Mouse (Mus musculus): ENCODE data around the gene Fgf11.

Fgf11 gene

DNA sequence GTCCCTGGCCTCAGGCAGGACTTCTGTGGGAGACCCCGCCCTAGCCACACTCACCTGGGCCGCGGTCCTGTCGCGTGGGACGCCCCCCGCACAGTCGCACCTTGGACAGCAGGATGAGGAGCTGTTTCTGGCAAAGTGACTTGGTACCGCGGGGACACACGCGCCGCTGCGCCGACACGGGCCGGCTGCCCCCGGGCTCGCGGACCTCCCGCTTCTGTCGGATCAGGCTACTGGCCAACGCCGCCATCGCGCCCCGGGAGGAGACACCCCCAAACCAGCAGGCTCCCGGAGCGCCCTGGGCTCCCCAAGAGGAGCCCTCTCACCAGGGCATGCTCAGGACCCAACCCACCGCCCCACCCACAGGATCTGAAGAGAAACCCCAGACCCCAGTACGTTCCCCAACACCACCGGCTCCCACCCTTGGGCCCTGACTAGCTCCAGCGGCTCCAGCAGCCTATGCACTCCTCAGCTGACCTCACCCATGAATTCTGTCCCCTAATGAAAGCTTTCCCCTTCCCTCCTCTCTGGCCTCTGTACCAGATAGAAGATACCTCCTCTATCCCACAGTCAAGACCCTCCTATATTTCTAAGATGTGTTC lies at the start of gene Fgf11:
Gene Fgf11 (minus strand): TSS at position 479 of the 599 bp plus-strand sequence.
- DNase-seq = no peak

GRCm38 (mm10) chr11:69850754-69851153 lies 49.1 kb upstream of the Fgf11 start:
- DNase-seq = no peak

- DNase-seq = no peak
These were observed 48.2 kb upstream of the Fgf11 start for GRCm38 (mm10) chr11:69849884-69850283.

DNA sequence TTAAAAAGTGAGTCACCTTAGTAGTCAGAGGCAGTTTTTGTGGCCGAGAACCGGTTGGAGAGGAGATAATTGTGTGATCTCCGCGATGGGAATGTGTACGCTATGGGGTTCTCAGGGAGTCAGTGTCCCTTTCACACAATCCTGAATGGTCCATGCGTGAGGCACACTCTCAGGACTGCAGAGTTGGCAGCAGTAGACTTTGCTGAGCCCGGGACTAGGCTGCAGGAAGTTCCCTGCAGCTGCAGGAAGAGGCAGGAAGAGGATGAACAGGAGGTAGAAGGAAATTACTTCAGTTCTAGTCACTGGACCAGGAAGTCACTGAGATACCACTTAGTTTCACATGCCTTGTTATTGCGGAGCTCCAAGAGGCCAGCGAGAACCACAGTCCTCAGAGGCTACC lies 47.5 kb upstream of the Fgf11 start:
- DNase-seq = no peak

DNA sequence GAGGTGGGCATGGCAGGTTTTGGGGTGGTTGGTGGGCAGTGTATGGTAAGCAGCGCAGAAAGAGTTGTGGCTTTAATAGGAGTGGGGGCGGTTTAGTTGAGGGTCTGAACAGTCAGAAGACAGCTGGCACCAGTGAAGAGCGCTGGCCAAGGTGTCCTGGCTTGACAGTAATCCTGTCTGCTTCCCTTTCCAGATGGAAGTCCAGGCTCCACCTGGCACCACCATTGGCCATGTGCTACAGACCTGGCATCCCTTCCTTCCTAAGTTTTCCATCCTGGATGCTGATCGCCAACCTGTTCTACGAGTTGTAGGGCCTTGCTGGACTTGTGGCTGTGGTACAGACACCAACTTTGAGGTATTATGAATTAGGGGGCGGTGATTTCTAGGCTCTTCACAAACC lies 46.4 kb upstream of the Fgf11 start:
- DNase-seq = peak; percentile 75 to 83

- DNase-seq = no peak
These were observed 45.4 kb upstream of the Fgf11 start for GRCm38 (mm10) chr11:69846738-69847688.

GRCm38 (mm10) chr11:69846198-69846680 lies 44.6 kb upstream of the Fgf11 start, which contains the start of gene Plscr3:
Gene Plscr3 (plus strand): TSS chr11:69846376.
- DNase-seq = peak; percentile 92 to 95

- no peak for DNase-seq
These were observed 37.1 kb upstream of the Fgf11 start for GRCm38 (mm10) chr11:69838714-69839104.

DNA sequence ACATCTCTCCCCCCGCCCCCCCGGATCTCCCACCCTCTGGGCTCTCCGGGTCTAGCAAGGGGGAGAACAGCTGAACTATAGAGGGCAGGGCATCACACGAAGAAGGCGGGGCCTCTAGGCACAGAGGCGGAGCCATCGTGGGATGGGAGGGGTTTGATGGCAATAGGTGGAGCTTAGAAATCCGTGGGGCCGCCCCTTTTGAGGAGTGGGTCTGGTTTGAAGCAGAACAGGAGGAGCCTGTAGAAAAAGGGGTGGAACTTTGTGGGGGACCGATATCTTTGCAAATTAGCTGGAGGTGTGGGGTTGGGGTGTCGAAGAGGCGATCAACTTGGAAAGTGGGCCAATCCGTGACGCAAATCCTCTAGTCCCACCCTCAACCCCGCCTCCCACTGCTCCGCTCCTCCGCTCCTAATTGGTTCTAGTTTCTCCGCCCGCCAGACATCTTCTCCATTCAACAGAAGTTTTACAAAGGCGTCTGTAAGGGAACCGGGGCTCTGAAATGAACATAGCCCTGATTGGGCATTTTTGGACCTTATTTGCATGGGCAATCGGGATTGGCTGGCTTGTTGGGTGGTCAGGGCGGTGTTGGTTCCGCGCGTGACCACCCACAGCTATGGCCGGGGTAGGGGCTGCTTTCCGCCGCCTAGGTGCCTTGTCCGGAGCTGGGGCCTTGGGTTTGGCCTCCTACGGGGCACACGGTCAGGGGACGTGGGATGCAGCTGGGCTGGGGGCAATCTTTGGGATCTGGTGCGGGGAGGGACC lies 36.5 kb upstream of the Fgf11 start, which contains the start of gene Tmem256:
Gene Tmem256 (plus strand): TSS at position 563 of the 762 bp plus-strand sequence.
- DNase-seq = peak; percentile 95 to 96

- DNase-seq = peak in 1 of 2 experiments; percentile 93
These were observed 35.9 kb upstream of the Fgf11 start, which contains the start of gene Nlgn2 for GRCm38 (mm10) chr11:69837604-69837951. Gene Nlgn2 (minus strand): TSS chr11:69837784.

DNA sequence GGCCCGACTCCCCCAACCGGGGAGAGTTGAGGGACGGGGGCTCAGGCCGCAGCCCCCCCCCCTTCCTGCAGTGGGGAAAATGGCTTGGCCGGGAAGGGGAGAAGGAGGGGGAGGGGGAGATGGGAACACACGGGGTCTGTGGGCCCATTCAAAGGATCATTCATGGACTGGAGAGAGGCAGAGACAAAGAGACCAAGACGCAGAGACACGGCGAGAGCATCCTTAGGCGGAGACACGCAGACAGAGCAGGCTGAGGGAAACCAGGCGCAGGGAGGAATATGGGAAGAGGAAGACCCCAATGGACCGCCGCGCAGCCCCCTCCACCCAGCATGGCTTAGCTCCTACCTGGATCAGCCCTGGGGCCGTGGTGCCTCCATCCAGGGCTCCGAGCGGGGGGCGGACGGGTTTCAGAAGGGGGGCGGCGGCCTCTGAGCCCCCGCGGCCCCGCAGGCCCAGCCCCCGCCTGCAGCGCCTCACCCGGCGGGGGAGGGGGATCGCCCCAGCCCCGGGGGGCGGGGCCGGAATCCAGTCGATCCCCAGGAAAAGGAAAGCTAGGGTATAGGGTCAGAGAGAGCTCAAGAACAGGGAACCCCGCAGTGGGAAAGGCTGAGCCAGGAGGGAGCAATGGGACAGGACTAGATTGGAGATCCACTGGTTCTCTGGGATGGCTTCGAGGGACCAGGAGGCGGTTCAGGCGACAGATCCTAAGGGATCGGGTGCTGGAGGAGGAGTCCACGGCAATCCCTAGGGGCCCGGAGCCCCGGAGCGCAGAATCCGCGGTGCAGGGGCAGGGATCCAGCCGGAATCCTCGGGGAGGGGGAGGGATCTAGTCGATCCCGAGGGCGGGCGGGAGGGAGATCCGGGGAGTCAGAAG lies 35.3 kb upstream of the Fgf11 start:
- DNase-seq = peak in 1 of 2 experiments; percentile 71

DNA sequence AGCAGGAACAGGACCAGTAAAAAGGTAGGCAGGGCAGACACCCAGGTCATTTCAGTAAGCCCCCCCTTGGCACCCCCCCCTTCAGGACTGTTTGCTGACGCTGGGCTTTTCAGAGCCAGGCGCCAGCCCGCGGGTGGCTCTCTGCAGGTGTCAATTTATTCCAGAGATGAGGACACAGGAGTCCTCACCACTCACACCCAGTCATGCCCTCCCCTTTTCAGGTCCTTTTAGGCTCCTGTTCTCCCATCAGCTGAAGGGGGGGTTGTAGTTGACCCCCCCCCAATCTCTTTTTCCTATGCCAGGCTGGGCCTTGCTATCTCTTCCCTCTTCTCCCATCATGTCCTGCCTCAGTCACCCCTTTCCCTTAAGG lies 34.3 kb upstream of the Fgf11 start:
- peak in 1 of 2 experiments; percentile 51 for DNase-seq

- no peak for DNase-seq
These were observed 33.8 kb upstream of the Fgf11 start for GRCm38 (mm10) chr11:69835326-69835965.

- DNase-seq = peak; percentile 50 to 60
These were observed 32.4 kb upstream of the Fgf11 start for GRCm38 (mm10) chr11:69834001-69834549.

- no peak for DNase-seq
These were observed 31.9 kb upstream of the Fgf11 start for GRCm38 (mm10) chr11:69833554-69833953.

DNA sequence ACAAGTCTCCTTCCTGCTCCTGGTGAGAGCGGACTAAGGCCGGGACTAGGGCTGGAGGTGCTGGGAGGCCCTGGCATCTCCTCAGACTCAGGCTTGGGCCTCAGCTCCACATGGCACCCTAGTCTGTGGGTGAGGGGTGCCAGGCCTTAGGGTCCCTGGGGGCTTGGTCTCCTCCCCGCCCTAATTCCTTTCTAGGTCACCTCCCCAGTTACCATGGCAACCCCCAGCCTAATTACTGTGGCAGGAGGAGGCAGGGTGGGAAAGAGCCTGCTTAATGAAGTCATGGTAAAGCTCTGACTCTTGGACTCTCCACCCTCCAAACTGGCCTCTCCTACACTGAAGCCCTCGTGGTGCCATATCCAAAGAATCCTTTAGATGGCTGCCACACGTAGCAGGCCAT lies 27.2 kb upstream of the Fgf11 start:
- peak in 1 of 2 experiments; percentile 35 for DNase-seq

- peak; percentile 31 to 49 for DNase-seq
These were observed 21.8 kb upstream of the Fgf11 start for GRCm38 (mm10) chr11:69823456-69823855.

DNA sequence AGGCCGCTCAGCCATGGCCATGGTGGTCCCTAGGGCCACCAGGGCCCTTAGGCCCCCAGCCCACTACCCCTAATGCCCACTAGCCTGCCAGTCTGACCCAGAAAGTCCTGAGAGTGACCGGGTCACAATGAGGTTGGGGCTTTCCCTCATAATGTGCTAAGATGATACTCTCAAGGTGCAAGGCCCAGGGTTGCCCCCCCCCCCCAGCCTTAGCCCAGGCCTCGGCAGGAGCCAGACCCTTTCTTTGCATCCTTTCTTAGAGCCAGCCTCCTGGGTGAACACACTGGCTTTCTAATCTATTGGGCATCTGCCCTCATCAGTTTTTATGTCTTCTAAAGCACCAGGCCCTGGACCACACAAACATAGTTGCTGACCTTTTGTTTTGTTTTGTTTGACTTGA lies 20.4 kb upstream of the Fgf11 start, which contains the start of gene Spem1:
Gene Spem1 (minus strand): TSS at position 101 of the 400 bp plus-strand sequence.
- DNase-seq = no peak

GRCm38 (mm10) chr11:69818871-69819270 lies 17.2 kb upstream of the Fgf11 start:
- no peak for DNase-seq

DNA sequence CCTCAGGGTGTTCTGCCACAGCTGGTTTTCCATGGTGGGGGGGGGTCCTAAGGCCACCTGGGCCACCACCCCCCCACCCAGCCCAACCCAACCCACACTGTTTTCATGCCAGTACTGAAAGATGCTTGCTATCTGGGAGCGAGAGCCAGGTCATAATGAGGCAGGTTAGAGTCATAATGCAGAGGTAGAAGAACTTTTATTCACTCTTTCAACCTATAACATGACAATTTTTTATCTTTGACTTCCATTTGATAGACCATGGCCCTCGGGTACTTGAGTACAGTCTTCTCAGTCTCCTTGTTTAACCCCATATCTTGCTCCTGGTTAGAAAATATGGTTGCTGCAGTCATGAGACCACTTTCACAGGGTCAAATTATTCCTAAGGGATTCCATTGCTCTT lies 16.7 kb upstream of the Fgf11 start, which contains the start of gene Spem2:
Gene Spem2 (minus strand): TSS at position 101 of the 400 bp plus-strand sequence.
- no peak for DNase-seq

DNA sequence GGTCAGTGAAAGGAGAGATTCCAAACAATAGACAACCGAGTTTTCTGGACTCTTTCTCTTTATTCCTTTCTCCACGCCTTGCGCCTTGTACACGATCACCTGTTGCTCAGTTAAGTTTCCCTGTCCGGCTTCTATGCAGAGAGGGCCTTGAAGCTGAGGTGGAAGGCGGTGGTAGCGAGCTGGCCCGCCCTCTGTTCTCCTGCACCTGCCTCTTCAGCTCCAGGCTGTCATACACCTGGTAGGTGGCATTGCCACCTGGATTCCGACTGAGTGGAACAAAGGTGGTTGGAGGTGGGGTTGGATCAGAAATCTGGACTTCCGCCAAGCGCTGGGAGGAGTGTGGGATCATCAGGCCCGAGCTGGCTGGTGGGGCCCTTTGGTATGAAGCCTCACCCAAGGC lies 14.9 kb upstream of the Fgf11 start:
- no peak for DNase-seq

Data from cerebellum, postnatal 25 days (tissue).